In the genomic region with DNA sequence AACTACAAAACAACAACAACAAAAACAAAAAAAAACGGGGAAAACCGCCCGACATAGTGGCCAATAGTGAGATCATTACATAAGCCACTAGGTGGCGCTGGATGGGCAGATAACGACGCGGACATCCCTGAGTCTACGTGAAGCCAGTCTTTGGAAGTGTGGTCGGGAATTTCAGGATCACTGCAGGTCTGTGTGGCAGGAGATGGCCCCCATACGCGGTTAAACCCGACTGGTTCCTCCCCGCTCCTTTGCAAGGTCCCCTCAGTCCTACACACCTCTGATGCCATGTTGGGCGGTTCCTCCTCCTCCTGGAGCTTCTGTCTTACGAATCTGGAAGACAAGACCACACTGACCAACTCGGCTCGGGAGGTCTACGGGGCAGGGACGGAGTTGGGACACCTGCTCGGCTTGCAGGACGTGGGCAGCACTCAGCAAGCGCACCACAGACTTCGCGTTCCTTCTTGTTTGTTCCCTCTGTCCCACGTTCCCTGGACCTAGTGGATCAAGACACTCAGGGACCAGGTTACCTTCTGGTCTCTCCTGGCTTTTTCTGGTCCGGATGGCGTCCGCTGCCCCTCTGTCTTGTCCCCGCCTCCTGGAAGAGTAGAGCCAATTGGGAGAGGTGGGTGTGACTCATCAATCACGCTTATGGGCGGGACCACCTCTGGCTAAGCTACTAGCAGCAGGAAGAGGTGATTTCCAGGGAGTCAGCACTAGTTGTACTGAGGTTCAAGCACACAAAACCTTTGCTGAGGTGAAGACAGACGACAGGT, we compare ENCODE assay signal across 8 mouse cellular contexts. TPM values are rescaled to one million over a fixed set of nuclear protein-coding genes. Genes with fewer than 3 reads are reported as not detected.
DNase-seq lines count a peak whose midpoint lies in the region; ATAC-seq lines count a peak whose summit lies in the region.

No protein-coding gene starts in this region.

- H3K27ac ChIP-seq in hindbrain, embryonic 16.5 days (ENCODE audit: low read depth, low read length): peak overlapping the region; percentile 82
- peak overlapping the region; percentile 58 for H3K27ac ChIP-seq in macrophage

- H3K4me3 ChIP-seq in hindbrain, embryonic 16.5 days (ENCODE audit: low read length): peak overlapping the region; percentile 46
- H3K4me3 ChIP-seq in macrophage (ENCODE audit: inconsistent target): peak overlapping the region; percentile 68

- 0% methylated on average over 32 of the region's 32 CpGs for WGBS in hindbrain, embryonic 16.5 days
- WGBS in macrophage (ENCODE audit: missing documents): under 1% methylated on average over 32 of the region's 32 CpGs

- H3K36me3 ChIP-seq in hindbrain, embryonic 16.5 days (ENCODE audit: control insufficient read depth, insufficient read depth, low read length): no peaks in the 10 kb centered on the region
- peaks cover 3% of the 10 kb centered on the region; the same call in 1 of the 2 replicates for H3K36me3 ChIP-seq in macrophage (ENCODE audit: inconsistent target)

- no peaks in the 10 kb centered on the region for H3K9me3 ChIP-seq in hindbrain, embryonic 16.5 days (ENCODE audit: control insufficient read depth, low read length)

- H3K27me3 ChIP-seq in hindbrain, embryonic 16.5 days (replicated peaks; ENCODE audit: control insufficient read depth, insufficient read depth, low read length): no peaks in the 10 kb centered on the region

- peaks cover 35% of the 10 kb centered on the region; the same call in 1 of the 2 replicates for H3K79me2 ChIP-seq in macrophage (ENCODE audit: inconsistent target)

- DNase-seq in T-cell, adult 2 months (ENCODE audit: low spot score): peak; percentile 82
- DNase-seq in cerebellum, postnatal 36 days: peak; percentile 66 to 78
- DNase-seq in gastrocnemius, adult 18-20 months (ENCODE audit: low spot score): peak; percentile 89
- DNase-seq in left cerebral cortex, adult 18-20 months (ENCODE audit: low spot score in 2 of 2): peak; percentile 70 to 71
- peak; percentile 74 for DNase-seq in right cerebral cortex, adult 18-20 months
- peak; percentile 41 for DNase-seq in urinary bladder, postnatal 10 days (ENCODE audit: low spot score)

- no peaks in the 10 kb centered on the region; the same call in 1 of the 2 replicates for H3K4me1 ChIP-seq in hindbrain, embryonic 16.5 days (ENCODE audit: control insufficient read depth, insufficient read depth, low read depth, low read length)

- H3K4me2 ChIP-seq in hindbrain, embryonic 16.5 days (ENCODE audit: low read length): peak overlapping the region; percentile 88

- ATAC-seq in hindbrain, embryonic 16.5 days: peak; percentile 90

- H3K9ac ChIP-seq in hindbrain, embryonic 16.5 days (ENCODE audit: low read depth, low read length): peak overlapping the region; percentile 66

RNA-seq across cellular contexts. Expression of a gene that starts 5.1 kb away (rescaled TPM):
- total RNA-seq in gastrocnemius, adult 18-20 months (2021): 10 to 100 TPM in 1 of 2 experiments, 1 to 10 TPM in 1; 8.8 to 12.4 TPM
- 39.3 and 49.5 TPM in 2 replicates for polyA plus RNA-seq in hindbrain, embryonic 16.5 days (2015; fragmentation: Nextera tagmentation; extraction: Ambion mirVana)
- total RNA-seq in left cerebral cortex, adult 18-20 months (2021): 10 to 100 TPM; 16.0 to 31.9 TPM
- total RNA-seq in macrophage (2018; cell fraction: chromatin; rRNA removed): 10 to 100 TPM; 20.6 to 70.5 (median 40.0) TPM
- total RNA-seq in macrophage (2018; cell fraction: cytosol; rRNA removed): 10 to 100 TPM; 26.8 to 44.9 (median 33.1) TPM
- total RNA-seq in macrophage (2018; cell fraction: nucleus; rRNA removed): 10 to 100 TPM; 20.1 to 64.3 (median 32.2) TPM
- polyA plus RNA-seq in macrophage (2018): 33.6 to 39.7 TPM (median 34.1 TPM) in 3 replicates

RNA-seq across cellular contexts. Expression of a gene that starts 5.1 kb away (rescaled TPM):
- total RNA-seq in gastrocnemius, adult 18-20 months (2021): 10 to 100 TPM; 19.3 to 20.3 TPM
- 78.0 and 92.1 TPM in 2 replicates for polyA plus RNA-seq in hindbrain, embryonic 16.5 days (2015; fragmentation: Nextera tagmentation; extraction: Ambion mirVana)
- 10 to 100 TPM; 30.4 to 32.7 TPM for total RNA-seq in left cerebral cortex, adult 18-20 months (2021)
- 10 to 100 TPM in 10 of 26 experiments, 1 to 10 TPM in 16; 3.3 to 13.9 (median 8.8) TPM for total RNA-seq in macrophage (2018; cell fraction: chromatin; rRNA removed)
- 10 to 100 TPM; 19.0 to 44.7 (median 32.8) TPM for total RNA-seq in macrophage (2018; cell fraction: cytosol; rRNA removed)
- 10 to 100 TPM in 16 of 26 experiments, 1 to 10 TPM in 10; 5.9 to 21.0 (median 11.9) TPM for total RNA-seq in macrophage (2018; cell fraction: nucleus; rRNA removed)
- polyA plus RNA-seq in macrophage (2018): 28.9 to 33.0 TPM (median 32.1 TPM) in 3 replicates

RNA-seq across cellular contexts. Expression of a gene that starts 21.1 kb away (rescaled TPM):
- 1 to 10 TPM; 7.4 to 8.1 TPM for total RNA-seq in gastrocnemius, adult 18-20 months (2021)
- polyA plus RNA-seq in hindbrain, embryonic 16.5 days (2015; fragmentation: Nextera tagmentation; extraction: Ambion mirVana): 35.8 and 37.3 TPM in 2 replicates
- total RNA-seq in left cerebral cortex, adult 18-20 months (2021): 10 to 100 TPM; 10.6 to 12.7 TPM
- 100 to 1,000 TPM in 20 of 26 experiments, 10 to 100 TPM in 6; 43.9 to 406 (median 209) TPM for total RNA-seq in macrophage (2018; cell fraction: chromatin; rRNA removed)
- 100 to 1,000 TPM; 186 to 615 (median 332) TPM for total RNA-seq in macrophage (2018; cell fraction: cytosol; rRNA removed)
- 100 to 1,000 TPM in 25 of 26 experiments, 10 to 100 TPM in 1; 78.9 to 635 (median 323) TPM for total RNA-seq in macrophage (2018; cell fraction: nucleus; rRNA removed)
- 437 to 471 TPM (median 448 TPM) in 3 replicates for polyA plus RNA-seq in macrophage (2018)

RNA-seq across cellular contexts. Expression of a gene that starts 49.2 kb away (rescaled TPM):
- 1 to 10 TPM; 3.3 to 4.1 TPM for total RNA-seq in gastrocnemius, adult 18-20 months (2021)
- 58.3 and 59.2 TPM in 2 replicates for polyA plus RNA-seq in hindbrain, embryonic 16.5 days (2015; fragmentation: Nextera tagmentation; extraction: Ambion mirVana)
- 10 to 100 TPM; 34.3 to 34.6 TPM for total RNA-seq in left cerebral cortex, adult 18-20 months (2021)
- 10 to 100 TPM in 24 of 26 experiments, 1 to 10 TPM in 2; 5.5 to 91.3 (median 29.3) TPM for total RNA-seq in macrophage (2018; cell fraction: chromatin; rRNA removed)
- 10 to 100 TPM; 11.9 to 59.0 (median 27.8) TPM for total RNA-seq in macrophage (2018; cell fraction: cytosol; rRNA removed)
- total RNA-seq in macrophage (2018; cell fraction: nucleus; rRNA removed): 10 to 100 TPM in 25 of 26 experiments, 1 to 10 TPM in 1; 9.1 to 73.2 (median 38.8) TPM
- 11.0 to 26.4 TPM (median 21.7 TPM) in 3 replicates for polyA plus RNA-seq in macrophage (2018)

Comparison
In these comparisons a context has a peak if more than half of its experiments do, and no peak if none do; other contexts are left out.
1. Peak in every context shown above with its lines: DNase-seq, ATAC-seq, H3K4me3 ChIP-seq and H3K27ac ChIP-seq.